33 mouse cellular contexts compared by ENCODE assay signal in the genomic region with DNA sequence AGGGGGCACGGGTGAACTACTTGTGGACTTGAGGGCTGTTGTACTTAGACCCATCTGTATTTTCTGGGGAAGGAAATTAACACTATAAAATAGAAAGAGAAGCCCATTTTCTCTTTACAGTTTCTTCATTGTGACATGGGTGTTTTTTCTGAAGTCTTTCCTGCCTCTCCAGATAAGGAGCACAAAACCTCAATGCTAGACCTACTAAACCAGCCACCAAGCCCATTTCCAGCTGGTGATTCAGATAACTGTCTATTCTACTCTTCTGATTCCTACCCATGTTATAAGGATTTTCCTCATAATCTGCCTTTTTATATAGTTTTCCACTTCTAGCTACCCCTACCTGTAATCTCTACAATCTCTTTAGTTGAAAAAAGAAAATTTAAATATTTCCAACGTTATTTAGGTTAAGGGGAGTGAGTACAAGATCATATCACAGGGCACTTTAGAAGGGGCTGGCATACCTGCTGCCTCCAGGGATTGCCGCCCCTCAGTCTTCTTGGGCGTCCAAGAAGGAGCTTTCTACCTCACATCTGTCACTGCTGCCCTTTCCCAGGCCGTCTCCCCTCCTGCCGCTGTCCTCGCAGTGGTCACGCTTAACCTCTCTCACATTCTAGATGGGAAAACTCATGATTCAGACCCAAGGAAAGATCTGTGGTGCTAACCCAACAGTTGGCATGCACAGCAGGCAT. TPM values are rescaled to one million over a fixed set of nuclear protein-coding genes. Genes with fewer than 3 reads are reported as not detected.
A peak's percentile ranks its signal among the peaks of the same experiment; 100 is the strongest.
DNase-seq lines count a peak whose midpoint lies in the region; ATAC-seq and TF ChIP-seq lines count a peak whose summit lies in the region.
"Had no signal": no experiment of that assay in that cellular context is flagged by ENCODE, and none has a peak within 500 bp of the region (broad histone marks: within the 10 kb centered on the region; RNA-seq: fewer than 3 reads in every experiment).

No protein-coding gene starts in this region.

- peaks cover 6% of the 10 kb centered on the region; the same call in 1 of the 2 replicates for H3K9me3 ChIP-seq in megakaryocyte, embryonic 14.5 days
- no peaks in the 10 kb centered on the region for H3K9me3 ChIP-seq in liver, postnatal 0 days (ENCODE audit: low read length)
- H3K9me3 ChIP-seq in hindbrain, embryonic 16.5 days (ENCODE audit: control insufficient read depth, low read length), result no peaks in the 10 kb centered on the region
- H3K9me3 ChIP-seq: embryonic facial prominence, embryonic 10.5 days; embryonic facial prominence, embryonic 15.5 days; forebrain, embryonic 13.5 days; heart, embryonic 10.5 days; heart, embryonic 15.5 days; intestine, embryonic 15.5 days; limb, embryonic 12.5 days; liver, embryonic 15.5 days; lung, embryonic 15.5 days; midbrain, embryonic 10.5 days; midbrain, embryonic 15.5 days; neural tube, embryonic 15.5 days had no signal

- 76% methylated on average over 8 of the region's 8 CpGs for WGBS in liver, postnatal 0 days (ENCODE audit: insufficient replicate concordance)
- 86% methylated on average over 8 of the region's 8 CpGs for WGBS in hindbrain, embryonic 16.5 days

- peak; percentile 64; the same call in 1 of the 2 replicates for TF ChIP-seq EP300 in liver, postnatal 0 days (IDR thresholded peaks at IDR 0.05; ENCODE audit: low read depth)

- peaks cover 79% of the 10 kb centered on the region for H3K36me3 ChIP-seq in megakaryocyte, embryonic 14.5 days (replicated peaks; ENCODE audit: low read length)
- H3K36me3 ChIP-seq in liver, postnatal 0 days (replicated peaks; ENCODE audit: insufficient read depth, low read length), result peaks cover 13% of the 10 kb centered on the region
- peaks cover 5% of the 10 kb centered on the region; the same call in 1 of the 2 replicates for H3K36me3 ChIP-seq in hindbrain, embryonic 16.5 days (ENCODE audit: control insufficient read depth, insufficient read depth, low read length)
- H3K36me3 ChIP-seq: embryonic facial prominence, embryonic 10.5 days; heart, embryonic 10.5 days; heart, embryonic 15.5 days; midbrain, embryonic 15.5 days; neural tube, embryonic 15.5 days had no signal

- peak overlapping the region; percentile 33 for H3K4me3 ChIP-seq in megakaryocyte, embryonic 14.5 days (replicated peaks)
- H3K4me3 ChIP-seq in liver, postnatal 0 days (ENCODE audit: low read depth, low read length), result no peak overlapping the region
- H3K4me3 ChIP-seq in hindbrain, embryonic 16.5 days (ENCODE audit: low read length), result no peak overlapping the region
- H3K4me3 ChIP-seq: embryonic facial prominence, embryonic 10.5 days; embryonic facial prominence, embryonic 15.5 days; forebrain, embryonic 13.5 days; heart, embryonic 10.5 days; heart, embryonic 15.5 days; intestine, embryonic 15.5 days; layer of hippocampus, adult 2 months; left cerebral cortex, adult 2 months; limb, embryonic 12.5 days; liver, embryonic 15.5 days; lung, embryonic 15.5 days; midbrain, embryonic 10.5 days; midbrain, embryonic 15.5 days; neural tube, embryonic 15.5 days had no signal

- no peak for TF ChIP-seq CTCF in liver, postnatal 0 days (IDR thresholded peaks at IDR 0.05; ENCODE audit: low read depth)

- no peak overlapping the region for H3K9ac ChIP-seq in liver, postnatal 0 days (replicated peaks)
- H3K9ac ChIP-seq in hindbrain, embryonic 16.5 days (ENCODE audit: low read depth, low read length), result no peak overlapping the region
- H3K9ac ChIP-seq: embryonic facial prominence, embryonic 15.5 days; forebrain, embryonic 13.5 days; heart, embryonic 15.5 days; intestine, embryonic 15.5 days; limb, embryonic 12.5 days; liver, embryonic 15.5 days; lung, embryonic 15.5 days; midbrain, embryonic 15.5 days; neural tube, embryonic 15.5 days had no signal

- no peak overlapping the region for H3K4me2 ChIP-seq in liver, postnatal 0 days (ENCODE audit: low read depth, low read length)
- no peak overlapping the region for H3K4me2 ChIP-seq in hindbrain, embryonic 16.5 days (ENCODE audit: low read length)
- H3K4me2 ChIP-seq: embryonic facial prominence, embryonic 15.5 days; forebrain, embryonic 13.5 days; heart, embryonic 15.5 days; intestine, embryonic 15.5 days; limb, embryonic 12.5 days; liver, embryonic 15.5 days; lung, embryonic 15.5 days; midbrain, embryonic 15.5 days; neural tube, embryonic 15.5 days had no signal

- no peak for ATAC-seq in megakaryocyte, adult 5-6 weeks (ENCODE audit: poor library complexity, severe bottlenecking)
- peak; percentile 97 for ATAC-seq in common myeloid progenitor, adult 5-6 weeks (replicated peaks; ENCODE audit: low read depth, poor library complexity, severe bottlenecking)
- ATAC-seq in liver, postnatal 0 days, result peak; percentile 44; the same call in 1 of the 2 replicates
- no peak for ATAC-seq in hindbrain, embryonic 16.5 days
- ATAC-seq: CD4-positive, CD25-positive, alpha-beta regulatory T cell, adult 4 months; forebrain, embryonic 13.5 days; hindbrain, postnatal 0 days; intestine, embryonic 15.5 days; midbrain, embryonic 15.5 days had no signal

- peaks cover 29% of the 10 kb centered on the region for H3K4me1 ChIP-seq in megakaryocyte, embryonic 14.5 days
- H3K4me1 ChIP-seq in liver, postnatal 0 days (ENCODE audit: insufficient read depth), result no peaks in the 10 kb centered on the region
- H3K4me1 ChIP-seq in hindbrain, embryonic 16.5 days (ENCODE audit: control insufficient read depth, insufficient read depth, low read depth, low read length), result no peaks in the 10 kb centered on the region; the same call in 1 of the 2 replicates
- H3K4me1 ChIP-seq: embryonic facial prominence, embryonic 15.5 days; forebrain, embryonic 13.5 days; heart, embryonic 10.5 days; heart, embryonic 15.5 days; intestine, embryonic 15.5 days; lung, embryonic 15.5 days had no signal

- DNase-seq in liver, postnatal 0 days, result no peak
- no peak for DNase-seq in thymus, postnatal 25 days
- DNase-seq in spleen, adult 12 weeks (ENCODE audit: low spot score), result no peak
- DNase-seq: adrenal gland, adult 8-10 months; cerebellum, adult 18-20 months; gastrocnemius, postnatal 14 days; heart, adult 11 months; kidney, adult 2 months; kidney, postnatal 36 days; lung, postnatal 36 days; thymus, adult 18-20 months; thymus, postnatal 4 days had no signal

- no peaks in the 10 kb centered on the region for H3K27me3 ChIP-seq in megakaryocyte, embryonic 14.5 days (replicated peaks)
- no peaks in the 10 kb centered on the region for H3K27me3 ChIP-seq in liver, postnatal 0 days (ENCODE audit: insufficient read depth, low read length)
- no peaks in the 10 kb centered on the region for H3K27me3 ChIP-seq in hindbrain, embryonic 16.5 days (replicated peaks; ENCODE audit: control insufficient read depth, insufficient read depth, low read length)
- H3K27me3 ChIP-seq: embryonic facial prominence, embryonic 15.5 days; forebrain, embryonic 13.5 days; heart, embryonic 15.5 days; intestine, embryonic 15.5 days; limb, embryonic 12.5 days; liver, embryonic 15.5 days; lung, embryonic 15.5 days; midbrain, embryonic 15.5 days; neural tube, embryonic 15.5 days had no signal

- H3K27ac ChIP-seq in liver, postnatal 0 days (ENCODE audit: low read depth), result no peak overlapping the region
- H3K27ac ChIP-seq in hindbrain, embryonic 16.5 days (ENCODE audit: low read depth, low read length), result no peak overlapping the region
- H3K27ac ChIP-seq: embryonic facial prominence, embryonic 10.5 days; embryonic facial prominence, embryonic 15.5 days; forebrain, embryonic 13.5 days; heart, embryonic 10.5 days; heart, embryonic 15.5 days; hindbrain, postnatal 0 days; intestine, embryonic 15.5 days; layer of hippocampus, adult 2 months; left cerebral cortex, adult 2 months; limb, embryonic 12.5 days; liver, embryonic 15.5 days; lung, embryonic 15.5 days; midbrain, embryonic 10.5 days; midbrain, embryonic 15.5 days; stomach, postnatal 0 days had no signal

RNA-seq across cellular contexts. Expression of a gene that starts 57.5 kb away (rescaled TPM):
- polyA plus RNA-seq in megakaryocyte, embryonic 14.5 days (2012; ENCODE audit: insufficient read depth, low replicate concordance), result 4.3 TPM in 1 of 2 replicates, not detected in the other
- total RNA-seq in megakaryocyte, adult 5-6 weeks (2015), result 14.2 and 15.1 TPM in 2 replicates
- total RNA-seq in megakaryocyte, adult 5-6 weeks (2017), result 16.7 and 25.9 TPM in 2 replicates
- total RNA-seq in common myeloid progenitor, adult 5-6 weeks (2017), result 30.3 and 34.4 TPM in 2 replicates
- polyA plus RNA-seq in liver, postnatal 0 days (2015; fragmentation: Nextera tagmentation; extraction: Ambion mirVana), result 11.2 and 13.0 TPM in 2 replicates
- 26.5 and 27.0 TPM in 2 replicates for polyA plus RNA-seq in hindbrain, embryonic 16.5 days (2015; fragmentation: Nextera tagmentation; extraction: Ambion mirVana)

Comparison
In these comparisons a context has a peak if more than half of its experiments do, and no peak if none do; other contexts are left out.
1. ATAC-seq: peak in common myeloid progenitor, adult 5-6 weeks (single experiment) and liver, postnatal 0 days (single experiment); none in megakaryocyte, adult 5-6 weeks (single experiment) and hindbrain, embryonic 16.5 days (single experiment).